Mouse (Mus musculus) lung, embryonic 14.5 days (tissue): ENCODE data around the gene Aldoart2. TPM values are rescaled to one million over a fixed set of nuclear protein-coding genes. Genes with fewer than 3 reads are reported as not detected.
"Not testable (repeated sequence)": the region's sequence is repeated elsewhere in the genome, so short reads cannot be mapped to it uniquely, and the experiment has no call there.

Source experiments
- ATAC-seq: fragments of 200-750 bp; cut with Nextera tagmentation; 2 replicates; pipeline ENCODE4 v1.8.0; 2017; ENCODE audit warnings: mild to moderate bottlenecking, moderate TSS enrichment, moderate library complexity; ENCODE audit not compliant: insufficient read depth
- DNase-seq: peaks from one replicate; pipeline ENCODE4 v3.0.0-alpha.2; 2015
- H3K27ac ChIP-seq: fragments of 300-500 bp; sonication (generic); 2 replicates; pipeline ENCODE4 v1.5.1; 2014; ENCODE audit warnings: low read depth, mild to moderate bottlenecking, moderate library complexity
- H3K27me3 ChIP-seq: fragments of 300-500 bp; sonication (generic); 2 replicates; pipeline ENCODE4 v1.6.1; 2014; ENCODE audit warnings: low read length, control low read depth; ENCODE audit not compliant: insufficient read depth
- H3K36me3 ChIP-seq: fragments of 300-500 bp; sonication (generic); 2 replicates; pipeline ENCODE4 v1.6.1; 2014; ENCODE audit warnings: control low read depth; ENCODE audit not compliant: insufficient read depth
- H3K4me1 ChIP-seq: fragments of 300-500 bp; sonication (generic); 2 replicates; pipeline ENCODE4 v1.6.1; 2014; ENCODE audit warnings: antibody characterized with exemption, control low read depth; ENCODE audit not compliant: insufficient read depth
- H3K4me2 ChIP-seq: fragments of 300-500 bp; sonication (generic); 2 replicates; pipeline ENCODE4 v1.6.1; 2014; ENCODE audit warnings: mild to moderate bottlenecking
- H3K4me3 ChIP-seq: fragments of 300-500 bp; sonication (generic); 2 replicates; pipeline ENCODE4 v1.5.1; 2014; ENCODE audit warnings: low read depth, low read length
- H3K9ac ChIP-seq: fragments of 300-500 bp; sonication (generic); 2 replicates; pipeline ENCODE4 v1.6.1; 2014
- H3K9me3 ChIP-seq: fragments of 300-500 bp; sonication (generic); 2 replicates; pipeline ENCODE4 v1.6.1; 2016; ENCODE audit warnings: low read depth, low read length, control low read depth
- CTCF ChIP-seq: IDR thresholded peaks from 2 replicates; pipeline ENCODE4 v1.5.1; 2016; ENCODE audit warnings: antibody characterized with exemption, low read depth
- WGBS: fragments of 180-500 bp; shearing (Covaris S2); extraction: QIAGEN DNeasy Blood & Tissue Kit; methylation state at CpG from one replicate; pipeline ENCODE4 v1.1.7; 2014; 5-methylcytosine and 5-hydroxymethylcytosine counted together
- polyA plus RNA-seq: library from polyadenylated mRNA; unstranded; fragments of >200 nt; fragmentation: Nextera tagmentation; extraction: Ambion mirVana; gene quantifications from 2 replicates; pipeline ENCODE4 v1.2.1, GENCODE M21; 2014

Gene Aldoart2
- polyA plus RNA-seq, 1 experiment from 2014 or later = not detected

- H3K9me3 ChIP-seq = no peaks in the 10 kb centered on the region
- no peak for TF ChIP-seq CTCF
- no peak overlapping the region for H3K27ac ChIP-seq
- H3K9ac ChIP-seq = no peak overlapping the region
- DNase-seq = no peak
- no peak for ATAC-seq
- H3K4me3 ChIP-seq = no peak overlapping the region
- WGBS = 65% methylated on average over 8 of the region's 8 CpGs
- no peaks in the 10 kb centered on the region for H3K36me3 ChIP-seq
- H3K4me2 ChIP-seq = no peak overlapping the region
- H3K4me1 ChIP-seq = no peaks in the 10 kb centered on the region
- H3K27me3 ChIP-seq = 0 out of 2 replicates have a peak, but pooled peaks cover 5% of the 10 kb centered on the region
Measured at GRCm38 (mm10) chr12:55539157-55539556, 25.9 kb upstream of the Aldoart2 start.

- not testable (repeated sequence) for H3K27me3 ChIP-seq, DNase-seq, H3K4me3 ChIP-seq, H3K9ac ChIP-seq, H3K36me3 ChIP-seq, H3K4me1 ChIP-seq, ATAC-seq, H3K4me2 ChIP-seq, H3K27ac ChIP-seq, H3K9me3 ChIP-seq
- 78% methylated on average over 6 of the region's 6 CpGs for WGBS
Measured at GRCm38 (mm10) chr12:55554901-55555300, 10.1 kb upstream of the Aldoart2 start.

GRCm38 (mm10) chr12:55557866-55558265, 7.2 kb upstream of the Aldoart2 start:
- H3K4me2 ChIP-seq = no peak overlapping the region
- no peak overlapping the region for H3K9ac ChIP-seq
- no peaks in the 10 kb centered on the region for H3K36me3 ChIP-seq
- H3K27ac ChIP-seq = no peak overlapping the region
- H3K27me3 ChIP-seq = no peaks in the 10 kb centered on the region
- no peak overlapping the region for H3K4me3 ChIP-seq
- no peak for TF ChIP-seq CTCF
- ATAC-seq (no peak), DNase-seq (no peak)
- no peaks in the 10 kb centered on the region for H3K4me1 ChIP-seq
- WGBS = 84% methylated on average over 6 of the region's 6 CpGs
- H3K9me3 ChIP-seq = no peaks in the 10 kb centered on the region

- WGBS = 85% methylated on average over 12 of the region's 12 CpGs
- H3K9me3 ChIP-seq = no peaks in the 10 kb centered on the region
- no peaks in the 10 kb centered on the region for H3K36me3 ChIP-seq
- DNase-seq (no peak), ATAC-seq (no peak)
- no peaks in the 10 kb centered on the region for H3K4me1 ChIP-seq
- H3K4me3 ChIP-seq = no peak overlapping the region
- no peaks in the 10 kb centered on the region for H3K27me3 ChIP-seq
- H3K9ac ChIP-seq = no peak overlapping the region
- TF ChIP-seq CTCF = no peak
- no peak overlapping the region for H3K27ac ChIP-seq
- H3K4me2 ChIP-seq = no peak overlapping the region
Measured at GRCm38 (mm10) chr12:55559184-55559855, 5.7 kb upstream of the Aldoart2 start.

GRCm38 (mm10) chr12:55560025-55560690, 4.9 kb upstream of the Aldoart2 start:
- no peaks in the 10 kb centered on the region for H3K4me1 ChIP-seq
- 11% methylated on average over 19 of the region's 19 CpGs for WGBS
- no peaks in the 10 kb centered on the region for H3K9me3 ChIP-seq
- H3K27me3 ChIP-seq = no peaks in the 10 kb centered on the region
- no peak overlapping the region for H3K27ac ChIP-seq
- no peaks in the 10 kb centered on the region for H3K36me3 ChIP-seq
- ATAC-seq (no peak), DNase-seq (no peak)
- H3K9ac ChIP-seq = peak overlapping the region; percentile 1; the same call in 1 of the 2 replicates
- no peak for TF ChIP-seq CTCF
- H3K4me3 ChIP-seq = peak overlapping the region; percentile 26
- peak overlapping the region; percentile 50 for H3K4me2 ChIP-seq

GRCm38 (mm10) chr12:55563742-55564141, 1.3 kb upstream of the Aldoart2 start:
- TF ChIP-seq CTCF = no peak
- 90% methylated on average over 3 of the region's 3 CpGs for WGBS
- no peaks in the 10 kb centered on the region for H3K9me3 ChIP-seq
- no peak overlapping the region for H3K4me2 ChIP-seq
- no peak overlapping the region for H3K27ac ChIP-seq
- no peak overlapping the region for H3K4me3 ChIP-seq
- H3K9ac ChIP-seq = no peak overlapping the region
- no peaks in the 10 kb centered on the region for H3K4me1 ChIP-seq
- no peaks in the 10 kb centered on the region for H3K27me3 ChIP-seq
- no peaks in the 10 kb centered on the region for H3K36me3 ChIP-seq
- no peak for ATAC-seq
- no peak for DNase-seq

GRCm38 (mm10) chr12:55564187-55564963, 664 bp upstream of the Aldoart2 start:
- H3K36me3 ChIP-seq = no peaks in the 10 kb centered on the region
- no peak for ATAC-seq

More at GRCm38 (mm10) chr12:55564187-55564963, 664 bp upstream of the Aldoart2 start:
- no peaks in the 10 kb centered on the region for H3K27me3 ChIP-seq
- TF ChIP-seq CTCF = 0 out of 2 replicates have a peak, but pooled peaks have one; percentile 14
- DNase-seq = no peak
- H3K4me2 ChIP-seq = no peak overlapping the region
- H3K9ac ChIP-seq = no peak overlapping the region
- WGBS = 87% methylated on average over 9 of the region's 9 CpGs
- no peak overlapping the region for H3K27ac ChIP-seq
- H3K4me3 ChIP-seq = no peak overlapping the region
- H3K4me1 ChIP-seq = no peaks in the 10 kb centered on the region
- no peaks in the 10 kb centered on the region for H3K9me3 ChIP-seq
